Mouse (Mus musculus) lung, adult 2 months (tissue): Measurements from ENCODE around the gene Ncoa1. TPM values are rescaled to one million over a fixed set of nuclear protein-coding genes. Genes with fewer than 3 reads are reported as not detected.

Source experiments
- DNase-seq: peaks from one replicate; pipeline ENCODE4 v3.0.0; 2022
- H3K4me1 ChIP-seq: fragments of 200-500 bp; 2 replicates; pipeline ENCODE4 v1.6.1; 2011; ENCODE audit warnings: low read length; ENCODE audit not compliant: control insufficient read depth, insufficient read depth
- H3K4me3 ChIP-seq: fragments of 200-500 bp; replicated peaks from 2 replicates; pipeline ENCODE3; 2011; ENCODE audit warnings: low read depth, mild to moderate bottlenecking, control low read depth, low read length; ENCODE audit errors: extremely low read depth
- CTCF ChIP-seq: fragments of 200-500 bp; IDR thresholded peaks from 2 replicates; pipeline ENCODE4 v1.5.1; 2011; ENCODE audit warnings: mild to moderate bottlenecking, low read length, control low read depth; ENCODE audit not compliant: insufficient read depth
- POLR2A ChIP-seq: fragments of 200-500 bp; IDR thresholded peaks from 2 replicates; pipeline ENCODE4 v1.6.1; 2011; ENCODE audit warnings: low read depth, mild to moderate bottlenecking, control low read depth, low read length, borderline replicate concordance; ENCODE audit errors: extremely low read depth
- WGBS: fragments of 180-500 bp; shearing (Covaris S2); methylation state at CpG from one replicate; pipeline ENCODE4 v1.1.7; 2018; 5-methylcytosine and 5-hydroxymethylcytosine counted together
- polyA plus RNA-seq: library from polyadenylated mRNA; depleted of rRNA; stranded (reverse); fragments of >200 nt; gene quantifications from 2 replicates; pipeline ENCODE4 v1.2.3, GENCODE M21; 2012

The Ncoa1 gene
- polyA plus RNA-seq, 1 experiment, result 27.8 TPM

DNA sequence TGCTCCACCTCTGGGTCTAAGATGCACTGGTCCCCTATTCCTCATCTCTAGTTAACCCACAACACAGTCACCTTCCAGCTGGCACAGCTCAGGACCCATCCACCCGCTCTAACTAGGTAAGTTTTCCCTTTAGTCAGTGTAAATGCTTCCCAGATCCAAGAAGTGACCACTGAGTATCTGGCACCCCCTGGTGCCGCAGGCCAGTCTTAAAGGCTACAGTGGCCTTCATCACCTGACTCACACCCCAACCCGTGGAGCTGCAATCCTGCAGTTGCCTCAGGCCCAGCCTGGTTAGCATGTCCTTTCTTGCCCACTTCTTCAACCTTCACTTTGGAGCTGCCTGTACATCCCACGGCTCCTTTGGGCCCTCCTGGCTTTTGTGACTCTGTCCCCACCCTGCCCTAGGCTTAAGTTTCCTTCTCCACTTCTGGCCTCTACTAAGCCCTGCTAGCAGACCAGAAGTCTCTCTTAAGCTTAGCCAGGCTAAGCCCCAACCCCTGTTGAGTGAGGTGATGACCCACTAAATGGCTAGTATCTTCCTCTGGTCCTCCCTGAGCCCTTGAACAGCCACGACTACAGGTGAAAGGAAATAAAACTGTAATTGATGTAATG is 120.0 kb downstream of the Ncoa1 start:
- TF ChIP-seq CTCF (no peak), POLR2A (no peak)
- no peaks in the 10 kb centered on the region; the same call in 1 of the 2 replicates for H3K4me1 ChIP-seq
- DNase-seq, result no peak
- 87% methylated on average over 5 of the region's 5 CpGs for WGBS
- H3K4me3 ChIP-seq, result no peak overlapping the region

DNA sequence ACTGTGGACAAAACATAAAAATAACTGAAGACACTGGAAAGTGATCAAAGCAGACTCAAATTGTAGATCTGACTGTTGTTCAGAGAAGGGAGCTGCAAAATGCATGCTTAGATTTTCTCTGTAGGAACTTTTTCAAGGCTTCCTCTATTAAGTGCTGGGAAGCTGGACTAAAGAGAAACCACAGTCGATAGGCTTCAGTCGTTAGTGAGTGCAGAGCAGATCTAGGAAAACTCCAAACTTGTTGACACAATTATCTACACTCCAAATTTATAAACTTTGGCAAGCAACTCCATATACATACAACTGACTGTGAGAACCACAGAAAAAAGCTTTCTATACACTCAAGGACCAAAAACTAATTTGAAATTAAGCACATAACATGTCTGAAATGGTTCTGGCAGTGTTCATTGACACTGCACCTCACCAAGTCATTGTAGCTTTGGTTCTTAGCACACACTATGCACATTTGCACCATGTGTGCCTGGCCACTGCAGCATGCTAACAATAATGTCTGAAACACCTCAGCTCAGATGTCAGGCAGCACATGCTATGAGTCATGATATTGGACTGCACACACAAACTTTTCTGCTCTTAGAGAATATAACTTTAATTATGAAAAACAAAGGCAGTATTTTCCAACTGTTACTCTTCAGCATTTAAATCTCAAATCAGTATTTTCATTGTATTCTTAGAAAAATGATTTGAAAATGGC is 121.8 kb downstream of the Ncoa1 start:
- WGBS, result 33% methylated on average over 2 of the region's 2 CpGs

DNA sequence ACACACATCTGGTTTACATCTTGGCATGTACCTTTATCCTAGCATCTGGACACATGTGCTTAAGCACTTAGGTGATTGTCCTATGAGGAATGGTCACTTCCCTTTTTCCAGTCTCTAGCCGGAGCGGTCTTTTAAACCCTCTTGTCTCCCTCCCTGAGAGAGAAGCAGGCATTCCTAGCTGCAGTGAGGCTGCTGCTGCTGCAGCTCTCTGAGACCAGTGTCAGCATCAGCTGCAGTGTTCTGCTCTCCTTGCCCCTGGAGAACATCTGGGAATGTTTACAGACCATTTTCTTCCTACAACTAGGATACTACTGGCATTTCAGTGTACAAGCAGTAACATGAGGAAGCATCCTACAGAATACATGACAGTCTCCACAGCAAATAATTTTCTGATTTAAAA is 133.8 kb downstream of the Ncoa1 start:
- WGBS, result 93% methylated on average over 2 of the region's 2 CpGs
- TF ChIP-seq CTCF (no peak), POLR2A (no peak)
- no peak for DNase-seq
- no peaks in the 10 kb centered on the region; the same call in 1 of the 2 replicates for H3K4me1 ChIP-seq
- H3K4me3 ChIP-seq, result no peak overlapping the region

More for the DNA sequence above, 121.8 kb downstream of the Ncoa1 start:
- Histone ChIP-seq H3K4me1 (no peaks in the 10 kb centered on the region; the same call in 1 of the 2 replicates), H3K4me3 (no peak overlapping the region)
- no peak for DNase-seq
- TF ChIP-seq CTCF (no peak), POLR2A (no peak)

DNA sequence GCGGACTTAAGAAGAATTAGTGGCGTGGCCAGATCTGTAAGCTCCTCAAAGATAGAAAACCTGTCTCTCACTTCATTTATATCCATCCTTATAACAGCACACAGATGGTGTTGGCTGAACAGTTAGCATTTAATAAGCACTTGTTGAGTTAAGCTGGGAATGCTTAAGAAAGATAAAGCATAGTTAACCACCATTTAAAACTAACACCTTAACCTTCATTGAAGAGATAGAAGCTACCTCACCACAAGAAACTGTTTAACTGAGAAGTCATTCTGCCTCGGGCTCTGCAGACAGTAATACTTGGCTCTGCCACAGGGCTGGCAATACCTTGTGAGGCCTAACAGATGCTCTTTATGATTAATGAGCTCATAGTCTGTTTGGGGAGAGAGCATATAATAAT is 134.9 kb downstream of the Ncoa1 start:
- no peak overlapping the region for H3K4me3 ChIP-seq
- no peaks in the 10 kb centered on the region; the same call in 1 of the 2 replicates for H3K4me1 ChIP-seq
- no peak for TF ChIP-seq POLR2A
- no peak for TF ChIP-seq CTCF
- no peak for DNase-seq
- 72% methylated on average over 3 of the region's 3 CpGs for WGBS

DNA sequence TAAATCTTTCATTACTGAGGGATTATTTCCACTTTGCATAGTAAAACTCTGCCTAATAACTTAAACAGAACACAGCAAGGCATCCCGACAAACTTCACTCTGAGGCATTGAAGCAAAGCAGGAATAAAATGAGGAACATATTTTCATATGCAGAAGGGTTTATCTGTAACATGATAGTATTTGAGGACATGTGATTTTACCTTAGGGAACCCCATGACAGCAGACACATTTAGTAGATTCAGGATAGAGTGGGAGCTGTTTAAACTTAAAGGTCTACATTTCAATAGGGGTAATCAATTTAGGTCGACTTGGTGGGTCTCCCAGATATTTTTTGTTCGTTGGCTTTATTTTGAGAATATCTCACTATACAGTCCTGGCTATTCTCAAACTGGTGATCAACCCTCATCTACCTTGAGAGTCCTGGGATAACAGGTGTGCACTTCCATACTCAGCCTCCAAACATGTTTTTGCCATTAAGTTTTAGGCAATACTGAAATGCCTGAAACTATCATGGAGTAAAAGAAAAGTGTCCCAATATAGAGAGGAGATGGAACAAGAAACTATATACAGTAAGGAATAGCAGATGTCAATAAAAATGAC is 136.6 kb downstream of the Ncoa1 start:
- no peak for DNase-seq
- Histone ChIP-seq H3K4me3 (no peak overlapping the region), H3K4me1 (no peaks in the 10 kb centered on the region; the same call in 1 of the 2 replicates)
- TF ChIP-seq CTCF (no peak), POLR2A (no peak)
- 74% methylated on average over 3 of the region's 3 CpGs for WGBS

DNA sequence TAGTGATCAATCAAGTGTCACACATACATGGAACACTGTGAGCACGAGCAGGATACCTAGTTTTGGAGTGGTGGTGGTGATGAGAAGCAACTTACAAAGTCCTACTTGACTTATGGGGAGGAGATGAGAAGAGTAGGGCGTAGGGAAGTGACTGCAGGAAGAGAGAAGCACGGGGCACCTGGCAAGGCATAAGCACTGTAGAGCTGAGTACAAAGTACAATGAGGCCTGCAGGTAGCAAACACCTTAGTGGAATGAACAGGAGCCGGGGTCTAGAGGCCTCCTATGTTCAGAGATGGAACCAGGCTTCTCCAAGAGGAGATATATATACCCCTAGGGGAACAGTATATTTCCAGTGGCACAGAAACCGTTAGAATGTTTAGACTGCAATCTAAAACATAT is 153.4 kb downstream of the Ncoa1 start:
- DNase-seq, result no peak
- H3K4me1 ChIP-seq, result no peaks in the 10 kb centered on the region
- TF ChIP-seq POLR2A (no peak), CTCF (no peak)
- no peak overlapping the region for H3K4me3 ChIP-seq
- 73% methylated on average over 5 of the region's 5 CpGs for WGBS

DNA sequence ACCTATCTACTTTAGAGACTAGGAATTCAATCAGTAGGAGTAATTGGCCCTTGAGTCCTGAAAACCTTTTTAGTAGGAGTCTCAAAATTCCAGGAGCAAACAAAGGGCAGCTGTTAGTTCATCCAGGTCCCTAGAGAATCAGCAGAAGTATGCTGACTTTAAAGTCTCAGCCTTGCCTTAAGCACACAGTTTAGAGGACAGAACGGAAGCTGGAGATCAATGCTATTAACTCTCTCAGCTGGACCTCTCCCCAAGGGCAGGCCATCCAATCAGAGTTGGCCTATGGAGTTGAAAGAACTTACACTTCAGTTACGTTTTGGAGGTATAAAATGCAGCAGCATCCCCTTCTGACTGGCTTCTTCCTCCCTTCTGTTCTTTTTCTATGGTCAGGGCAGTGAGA is 154.8 kb downstream of the Ncoa1 start:
- WGBS, result 74% methylated on average over 2 of the region's 2 CpGs
- Histone ChIP-seq H3K4me3 (no peak overlapping the region), H3K4me1 (no peaks in the 10 kb centered on the region)
- TF ChIP-seq CTCF, result no peak
- no peak for DNase-seq

DNA sequence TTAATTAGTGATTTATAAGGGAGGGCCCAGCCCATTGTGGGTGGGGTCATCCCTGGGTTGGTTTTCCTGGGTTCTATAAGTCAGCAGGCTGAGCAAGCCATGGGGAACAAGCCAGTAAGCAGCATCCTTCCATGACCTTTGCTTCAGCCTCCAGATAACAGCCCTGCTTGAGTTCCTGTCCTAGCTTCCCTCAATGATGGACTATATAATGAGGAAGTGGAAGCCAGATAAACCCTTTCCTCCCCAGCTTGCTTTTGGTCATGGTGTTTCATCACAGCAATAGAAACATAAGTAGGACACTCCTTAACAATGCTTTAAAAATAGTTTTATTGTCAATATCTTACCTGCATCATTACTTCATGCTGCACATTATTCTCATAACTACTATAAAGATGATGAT is 163.2 kb downstream of the Ncoa1 start:
- no peak for TF ChIP-seq POLR2A
- no peak for TF ChIP-seq CTCF
- no peaks in the 10 kb centered on the region for H3K4me1 ChIP-seq
- no peak overlapping the region for H3K4me3 ChIP-seq
- no peak for DNase-seq

DNA sequence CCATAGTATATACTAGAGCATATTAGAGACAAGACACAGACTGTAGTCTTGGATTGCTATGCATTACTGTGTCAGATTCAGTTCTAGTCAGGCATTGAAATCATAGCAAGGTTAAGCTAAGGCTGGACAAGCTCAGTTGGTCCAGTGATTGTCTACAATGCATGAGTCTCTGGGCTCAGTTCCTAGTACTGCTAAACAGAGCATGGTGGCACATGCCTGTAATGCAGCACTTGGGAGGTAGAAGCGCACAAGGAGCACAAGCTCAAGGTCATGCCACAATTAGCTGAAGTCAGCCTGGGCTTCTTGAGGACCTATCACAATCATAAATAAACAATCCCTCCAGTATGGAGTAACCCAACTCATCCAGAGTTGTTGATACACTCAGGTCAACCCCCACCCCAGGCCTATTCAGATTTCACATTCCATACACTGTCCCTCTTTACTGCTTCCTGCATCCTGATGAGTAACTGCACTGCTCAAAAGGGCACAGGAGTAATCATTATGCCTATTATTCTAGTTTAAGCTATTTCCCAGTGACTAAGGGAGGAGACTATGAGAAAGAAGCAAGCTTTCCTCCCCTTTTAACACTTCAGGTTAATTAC is 170.2 kb downstream of the Ncoa1 start:
- 71% methylated on average over 1 of the region's 1 CpGs for WGBS
- DNase-seq, result no peak
- no peak overlapping the region for H3K4me3 ChIP-seq
- no peaks in the 10 kb centered on the region for H3K4me1 ChIP-seq
- no peak for TF ChIP-seq POLR2A
- no peak for TF ChIP-seq CTCF
